Comparison of ENCODE assay signal across 18 mouse cellular contexts in the genomic region with DNA sequence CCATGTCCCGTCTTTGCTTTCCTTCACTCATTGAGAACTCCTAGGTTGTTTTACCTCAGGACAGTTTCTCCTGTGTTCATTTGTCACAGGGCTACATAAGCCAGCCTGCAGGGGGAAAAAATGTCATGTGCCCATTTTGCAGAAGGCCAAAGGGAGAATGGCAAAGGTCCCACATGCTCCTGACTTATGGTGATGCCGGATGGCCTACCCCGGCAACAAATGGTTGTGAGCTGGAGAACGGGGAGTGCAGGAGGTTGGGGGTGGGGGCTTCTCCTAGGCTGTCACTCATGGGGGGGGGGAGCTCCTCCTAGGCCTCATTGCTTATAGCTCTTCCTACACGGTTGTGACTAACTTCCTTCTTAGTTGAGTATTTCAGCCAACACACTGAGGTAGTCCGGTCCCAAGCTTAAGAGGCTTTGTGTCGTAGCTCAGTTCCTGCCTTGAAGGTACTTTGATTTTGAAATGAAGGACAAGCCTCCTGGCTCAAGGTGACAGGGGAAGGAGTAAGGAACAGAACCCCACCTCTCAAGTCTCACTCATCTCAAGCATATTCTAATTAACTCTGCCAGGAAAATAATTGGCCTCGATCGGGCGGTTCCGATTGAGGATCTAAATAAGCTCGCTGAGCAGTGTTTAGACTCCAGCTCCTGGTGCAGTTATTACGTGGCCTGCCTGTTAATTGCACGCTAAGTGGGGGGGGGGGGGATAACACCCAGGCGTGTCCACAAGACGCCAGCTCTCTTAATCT.
DNase-seq lines count a peak whose midpoint lies in the region; ATAC-seq lines count a peak whose summit lies in the region.
"Had no signal": no experiment of that assay in that cellular context is flagged by ENCODE, and none has a peak within 500 bp of the region (broad histone marks: within the 10 kb centered on the region; RNA-seq: fewer than 3 reads in every experiment).

No protein-coding gene starts in this region.

- H3K27me3 ChIP-seq in hindbrain, embryonic 13.5 days: no peaks in the 10 kb centered on the region
- H3K27me3 ChIP-seq in hindbrain, embryonic 12.5 days: no peaks in the 10 kb centered on the region
- H3K27me3 ChIP-seq in forebrain, embryonic 14.5 days (replicated peaks; ENCODE audit: control insufficient read depth, insufficient read depth, low read length): no peaks in the 10 kb centered on the region
- H3K27me3 ChIP-seq in intestine, embryonic 16.5 days (replicated peaks; ENCODE audit: control insufficient read depth, insufficient read depth, low read length): no peaks in the 10 kb centered on the region
- H3K27me3 ChIP-seq: liver, embryonic 12.5 days; lung, embryonic 15.5 days had no signal

- ATAC-seq in hindbrain, embryonic 13.5 days (ENCODE audit: low FRiP score): no peak
- ATAC-seq in hindbrain, embryonic 12.5 days (ENCODE audit: low FRiP score): no peak
- no peak; the same call in 1 of the 2 replicates for ATAC-seq in forebrain, embryonic 14.5 days
- no peak for ATAC-seq in intestine, embryonic 16.5 days
- ATAC-seq: liver, embryonic 12.5 days had no signal

- no peak overlapping the region for H3K4me3 ChIP-seq in hindbrain, embryonic 13.5 days
- H3K4me3 ChIP-seq in hindbrain, embryonic 12.5 days: no peak overlapping the region
- H3K4me3 ChIP-seq in forebrain, embryonic 14.5 days (ENCODE audit: low read depth, low read length): no peak overlapping the region
- H3K4me3 ChIP-seq in intestine, embryonic 16.5 days (ENCODE audit: low read length): no peak overlapping the region
- H3K4me3 ChIP-seq: heart, embryonic 10.5 days; layer of hippocampus, adult 2 months; liver, embryonic 12.5 days; lung, embryonic 15.5 days; midbrain, embryonic 12.5 days had no signal

- no peak overlapping the region for H3K9ac ChIP-seq in hindbrain, embryonic 13.5 days
- no peak overlapping the region for H3K9ac ChIP-seq in hindbrain, embryonic 12.5 days
- no peak overlapping the region for H3K9ac ChIP-seq in forebrain, embryonic 14.5 days (ENCODE audit: low read length)
- H3K9ac ChIP-seq in intestine, embryonic 16.5 days (ENCODE audit: low read depth, low read length): no peak overlapping the region
- H3K9ac ChIP-seq: liver, embryonic 12.5 days; lung, embryonic 15.5 days; midbrain, embryonic 12.5 days had no signal

- H3K4me1 ChIP-seq in hindbrain, embryonic 13.5 days (replicated peaks): peaks cover 47% of the 10 kb centered on the region
- peaks cover 28% of the 10 kb centered on the region for H3K4me1 ChIP-seq in hindbrain, embryonic 12.5 days
- peaks cover 32% of the 10 kb centered on the region for H3K4me1 ChIP-seq in forebrain, embryonic 14.5 days (ENCODE audit: control insufficient read depth, insufficient read depth, low read length)
- H3K4me1 ChIP-seq in intestine, embryonic 16.5 days (ENCODE audit: control insufficient read depth, insufficient read depth, low read length): no peaks in the 10 kb centered on the region
- H3K4me1 ChIP-seq: liver, embryonic 12.5 days; lung, embryonic 15.5 days had no signal

- peak overlapping the region; percentile 35; the same call in 1 of the 2 replicates for H3K27ac ChIP-seq in hindbrain, embryonic 13.5 days
- H3K27ac ChIP-seq in hindbrain, embryonic 12.5 days: no peak overlapping the region
- H3K27ac ChIP-seq in forebrain, embryonic 14.5 days (ENCODE audit: low read depth, low read length): no peak overlapping the region
- no peak overlapping the region for H3K27ac ChIP-seq in intestine, embryonic 16.5 days (ENCODE audit: low read length)
- H3K27ac ChIP-seq: heart, embryonic 10.5 days; liver, embryonic 12.5 days; lung, embryonic 15.5 days; macrophage; midbrain, embryonic 12.5 days had no signal

- no peaks in the 10 kb centered on the region for H3K9me3 ChIP-seq in hindbrain, embryonic 13.5 days
- no peaks in the 10 kb centered on the region for H3K9me3 ChIP-seq in hindbrain, embryonic 12.5 days (replicated peaks)
- no peaks in the 10 kb centered on the region for H3K9me3 ChIP-seq in forebrain, embryonic 14.5 days (replicated peaks; ENCODE audit: control insufficient read depth, low read length)
- no peaks in the 10 kb centered on the region for H3K9me3 ChIP-seq in intestine, embryonic 16.5 days (ENCODE audit: control insufficient read depth, low read length)
- H3K9me3 ChIP-seq: heart, embryonic 10.5 days; liver, embryonic 12.5 days; lung, embryonic 15.5 days; midbrain, embryonic 12.5 days had no signal

- peak; percentile 33 for DNase-seq in testis, postnatal 10 days (ENCODE audit: low spot score)
- DNase-seq in testis, postnatal 14 days (ENCODE audit: low spot score): no peak
- DNase-seq in forebrain, embryonic 14.5 days (ENCODE audit: low spot score): peak; percentile 67
- DNase-seq in retina, postnatal 1 day: peak; percentile 68
- no peak for DNase-seq in embryo, embryonic 9.5 days (ENCODE audit: extremely low spot score)
- DNase-seq: adrenal gland, postnatal 36 days; cerebellum, postnatal 10 days; heart, postnatal 10 days; right cerebral cortex, postnatal 4 days had no signal

- WGBS in hindbrain, embryonic 13.5 days: 69% methylated on average over 16 of the region's 16 CpGs
- WGBS in hindbrain, embryonic 12.5 days: 84% methylated on average over 16 of the region's 16 CpGs
- WGBS in forebrain, embryonic 14.5 days: 30% methylated on average over 16 of the region's 16 CpGs
- 84% methylated on average over 16 of the region's 16 CpGs for WGBS in intestine, embryonic 16.5 days

- no peak overlapping the region for H3K4me2 ChIP-seq in hindbrain, embryonic 13.5 days
- no peak overlapping the region for H3K4me2 ChIP-seq in hindbrain, embryonic 12.5 days (replicated peaks)
- H3K4me2 ChIP-seq in forebrain, embryonic 14.5 days (ENCODE audit: low read length): peak overlapping the region; percentile 12; the same call in 1 of the 2 replicates
- no peak overlapping the region for H3K4me2 ChIP-seq in intestine, embryonic 16.5 days (ENCODE audit: low read depth, low read length)
- H3K4me2 ChIP-seq: liver, embryonic 12.5 days; lung, embryonic 15.5 days; midbrain, embryonic 12.5 days had no signal

- H3K36me3 ChIP-seq in hindbrain, embryonic 13.5 days: no peaks in the 10 kb centered on the region
- H3K36me3 ChIP-seq in hindbrain, embryonic 12.5 days: no peaks in the 10 kb centered on the region
- H3K36me3 ChIP-seq in forebrain, embryonic 14.5 days (ENCODE audit: control insufficient read depth, insufficient read depth, low read length): no peaks in the 10 kb centered on the region
- H3K36me3 ChIP-seq in intestine, embryonic 16.5 days (ENCODE audit: control insufficient read depth, insufficient read depth, low read length): no peaks in the 10 kb centered on the region
- H3K36me3 ChIP-seq: heart, embryonic 10.5 days; liver, embryonic 12.5 days; lung, embryonic 15.5 days; midbrain, embryonic 12.5 days had no signal

Comparison
In these comparisons a context has a peak if more than half of its experiments do, and no peak if none do; other contexts are left out.
1. DNase-seq: peak in testis, postnatal 10 days (single experiment), forebrain, embryonic 14.5 days (single experiment) and retina, postnatal 1 day (single experiment); none in testis, postnatal 14 days (single experiment) and embryo, embryonic 9.5 days (single experiment).